In the genomic region with DNA sequence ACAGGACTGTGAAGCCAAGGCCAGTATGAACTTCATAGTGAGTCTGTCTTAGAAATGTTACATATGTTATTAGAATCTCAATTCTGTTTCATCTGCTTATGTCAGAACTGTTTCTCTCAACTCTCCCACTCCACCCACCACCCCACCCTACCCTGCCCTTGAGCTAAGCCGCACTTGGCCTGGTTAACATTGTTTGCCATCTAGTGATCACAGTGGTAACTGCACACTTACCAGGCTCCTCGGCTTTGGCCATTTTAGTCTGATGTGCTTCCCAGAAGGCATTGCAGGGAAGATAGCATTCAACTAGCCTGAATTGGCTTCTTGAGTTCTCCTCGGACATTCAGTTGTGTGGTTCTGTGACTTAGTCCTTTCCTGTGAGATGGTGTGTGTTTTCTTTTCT, we compare ENCODE assay signal across 12 mouse cellular contexts.
DNase-seq lines count a peak whose midpoint lies in the region; ATAC-seq and TF ChIP-seq lines count a peak whose summit lies in the region.
"Had no signal": no experiment of that assay in that cellular context is flagged by ENCODE, and none has a peak within 500 bp of the region (broad histone marks: within the 10 kb centered on the region; RNA-seq: fewer than 3 reads in every experiment).

No protein-coding gene starts in this region.

- H3K4me3 ChIP-seq in forebrain, postnatal 0 days (ENCODE audit: low read depth, low read length) = no peak overlapping the region
- H3K4me3 ChIP-seq in forebrain, embryonic 10.5 days = no peak overlapping the region
- H3K4me3 ChIP-seq in midbrain, embryonic 10.5 days = no peak overlapping the region
- no peak overlapping the region for H3K4me3 ChIP-seq in midbrain, embryonic 16.5 days (ENCODE audit: low read depth, low read length)
- no peak overlapping the region for H3K4me3 ChIP-seq in embryonic fibroblast, embryonic 13.5 days (ENCODE audit: insufficient read depth, low read length)
- no peak overlapping the region for H3K4me3 ChIP-seq in small intestine, adult 2 months (ENCODE audit: low read depth, low read length)
- H3K4me3 ChIP-seq: embryonic facial prominence, embryonic 12.5 days; left cerebral cortex, adult 2 months; megakaryocyte, embryonic 14.5 days had no signal

- H3K9me3 ChIP-seq in forebrain, postnatal 0 days (ENCODE audit: low read length) = no peaks in the 10 kb centered on the region
- no peaks in the 10 kb centered on the region for H3K9me3 ChIP-seq in forebrain, embryonic 10.5 days
- H3K9me3 ChIP-seq in midbrain, embryonic 10.5 days (replicated peaks) = no peaks in the 10 kb centered on the region
- no peaks in the 10 kb centered on the region for H3K9me3 ChIP-seq in midbrain, embryonic 16.5 days (replicated peaks; ENCODE audit: control insufficient read depth, low read length, poor library complexity, severe bottlenecking)
- H3K9me3 ChIP-seq: embryonic facial prominence, embryonic 12.5 days; megakaryocyte, embryonic 14.5 days had no signal

- no peak for TF ChIP-seq POLR2A in embryonic fibroblast, embryonic 13.5 days (IDR thresholded peaks at IDR 0.05; ENCODE audit: low read depth, low read length)
- TF ChIP-seq POLR2A in small intestine, adult 2 months (IDR thresholded peaks at IDR 0.05; ENCODE audit: low read depth, low read length) = no peak

- WGBS in forebrain, postnatal 0 days = 48% methylated on average over 3 of the region's 3 CpGs
- 52% methylated on average over 3 of the region's 3 CpGs for WGBS in forebrain, embryonic 10.5 days
- 56% methylated on average over 3 of the region's 3 CpGs for WGBS in midbrain, embryonic 10.5 days
- WGBS in midbrain, embryonic 16.5 days = 47% methylated on average over 3 of the region's 3 CpGs
- WGBS in small intestine, adult 2 months = 66% methylated on average over 3 of the region's 3 CpGs

- no peaks in the 10 kb centered on the region for H3K4me1 ChIP-seq in forebrain, postnatal 0 days (ENCODE audit: insufficient read depth)
- H3K4me1 ChIP-seq in forebrain, embryonic 10.5 days = no peaks in the 10 kb centered on the region
- H3K4me1 ChIP-seq in midbrain, embryonic 10.5 days = peaks cover 8% of the 10 kb centered on the region; the same call in 1 of the 2 replicates
- no peaks in the 10 kb centered on the region for H3K4me1 ChIP-seq in midbrain, embryonic 16.5 days (ENCODE audit: control insufficient read depth, insufficient read depth, low read length)
- H3K4me1 ChIP-seq in embryonic fibroblast, embryonic 13.5 days (ENCODE audit: control insufficient read depth, insufficient read depth, low read length) = no peaks in the 10 kb centered on the region
- no peaks in the 10 kb centered on the region for H3K4me1 ChIP-seq in small intestine, adult 2 months (ENCODE audit: control insufficient read depth, insufficient read depth, insufficient read length, low read length)
- H3K4me1 ChIP-seq: embryonic facial prominence, embryonic 12.5 days had no signal

- no peak overlapping the region for H3K27ac ChIP-seq in forebrain, postnatal 0 days (ENCODE audit: low read depth, low read length)
- no peak overlapping the region for H3K27ac ChIP-seq in forebrain, embryonic 10.5 days
- no peak overlapping the region for H3K27ac ChIP-seq in midbrain, embryonic 10.5 days (replicated peaks)
- no peak overlapping the region for H3K27ac ChIP-seq in midbrain, embryonic 16.5 days (ENCODE audit: low read length)
- H3K27ac ChIP-seq in embryonic fibroblast, embryonic 13.5 days (ENCODE audit: insufficient read depth, low read length) = no peak overlapping the region
- no peak overlapping the region for H3K27ac ChIP-seq in small intestine, adult 2 months (ENCODE audit: insufficient read depth, low read depth, low read length)
- H3K27ac ChIP-seq: embryonic facial prominence, embryonic 12.5 days; left cerebral cortex, adult 2 months had no signal

- no peaks in the 10 kb centered on the region for H3K27me3 ChIP-seq in forebrain, postnatal 0 days (ENCODE audit: insufficient read depth, low read length)
- H3K27me3 ChIP-seq in forebrain, embryonic 10.5 days (ENCODE audit: poor library complexity, severe bottlenecking) = no peaks in the 10 kb centered on the region
- H3K27me3 ChIP-seq in midbrain, embryonic 10.5 days (ENCODE audit: low read depth, poor library complexity, severe bottlenecking) = no peaks in the 10 kb centered on the region
- no peaks in the 10 kb centered on the region for H3K27me3 ChIP-seq in midbrain, embryonic 16.5 days (ENCODE audit: control insufficient read depth, insufficient read depth, low read depth, low read length)
- H3K27me3 ChIP-seq in small intestine, adult 2 months (ENCODE audit: control insufficient read depth, insufficient read depth, low read length) = no peaks in the 10 kb centered on the region
- H3K27me3 ChIP-seq: embryonic facial prominence, embryonic 12.5 days; megakaryocyte, embryonic 14.5 days had no signal

- no peak for DNase-seq in forebrain, postnatal 0 days
- no peak for DNase-seq in forebrain, embryonic 10.5 days (ENCODE audit: extremely low spot score, low spot score)
- DNase-seq in midbrain, embryonic 10.5 days (ENCODE audit: low spot score) = peak; percentile 21
- DNase-seq in adrenal gland, postnatal 10 days = no peak
- DNase-seq in kidney, adult 11 months = no peak
- DNase-seq: spleen, adult 18-20 months had no signal

- no peak overlapping the region for H3K9ac ChIP-seq in forebrain, postnatal 0 days
- H3K9ac ChIP-seq in midbrain, embryonic 16.5 days (ENCODE audit: low read depth, low read length) = no peak overlapping the region
- H3K9ac ChIP-seq: embryonic facial prominence, embryonic 12.5 days had no signal

- peak; percentile 53 for TF ChIP-seq CTCF in forebrain, postnatal 0 days (IDR thresholded peaks at IDR 0.05; ENCODE audit: low read depth)
- TF ChIP-seq CTCF in embryonic fibroblast, embryonic 13.5 days (IDR thresholded peaks at IDR 0.05; ENCODE audit: borderline replicate concordance, insufficient read depth, low read length) = peak; percentile 3; the same call in 1 of the 2 replicates
- TF ChIP-seq CTCF in small intestine, adult 2 months (IDR thresholded peaks at IDR 0.05; ENCODE audit: extremely low read depth, insufficient read length, insufficient replicate concordance, low read depth, low read length) = 0 out of 2 replicates have a peak, but pooled peaks have one; percentile 6

- ATAC-seq in forebrain, postnatal 0 days = peak; percentile 38
- ATAC-seq in midbrain, embryonic 16.5 days = no peak

- H3K36me3 ChIP-seq in forebrain, postnatal 0 days (ENCODE audit: insufficient read depth) = no peaks in the 10 kb centered on the region
- H3K36me3 ChIP-seq in forebrain, embryonic 10.5 days (replicated peaks) = no peaks in the 10 kb centered on the region
- no peaks in the 10 kb centered on the region for H3K36me3 ChIP-seq in midbrain, embryonic 10.5 days
- H3K36me3 ChIP-seq in midbrain, embryonic 16.5 days (ENCODE audit: control insufficient read depth, insufficient read depth, low read length) = no peaks in the 10 kb centered on the region
- peaks cover 5% of the 10 kb centered on the region; the same call in 1 of the 2 replicates for H3K36me3 ChIP-seq in small intestine, adult 2 months (ENCODE audit: control insufficient read depth, insufficient read depth, low read length)
- H3K36me3 ChIP-seq: embryonic facial prominence, embryonic 12.5 days had no signal

- H3K4me2 ChIP-seq in forebrain, postnatal 0 days (ENCODE audit: low read depth) = no peak overlapping the region
- H3K4me2 ChIP-seq in midbrain, embryonic 16.5 days (ENCODE audit: low read length) = no peak overlapping the region
- H3K4me2 ChIP-seq: embryonic facial prominence, embryonic 12.5 days had no signal

Comparison
In these comparisons a context has a peak if more than half of its experiments do, and no peak if none do; other contexts are left out.
1. CTCF ChIP-seq: peak in every context shown above with its lines; median percentile 53 in forebrain, postnatal 0 days; 6 in small intestine, adult 2 months; 3 in embryonic fibroblast, embryonic 13.5 days.